Comparison of ENCODE assay signal across 31 mouse cellular contexts in the genomic region with DNA sequence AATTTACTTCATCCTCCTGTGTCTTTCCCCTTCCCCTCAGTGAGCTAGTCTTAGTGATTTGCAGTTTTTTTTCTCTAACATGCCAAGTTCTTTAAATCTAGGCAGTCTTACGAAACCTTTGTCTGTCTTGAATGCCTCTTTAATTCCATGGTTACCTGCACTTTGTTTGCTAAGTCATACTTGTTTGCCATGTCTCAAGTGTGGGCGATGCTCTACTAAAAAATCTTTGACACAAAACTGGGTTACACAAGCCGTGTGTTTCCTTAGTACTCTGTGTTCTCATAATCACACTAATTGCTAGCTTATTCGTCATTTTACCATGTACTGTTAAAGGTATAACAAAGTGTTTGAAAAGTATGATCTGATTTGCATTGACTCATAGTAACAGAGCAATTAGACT. TPM values are rescaled to one million over a fixed set of nuclear protein-coding genes. Genes with fewer than 3 reads are reported as not detected.
DNase-seq lines count a peak whose midpoint lies in the region; ATAC-seq lines count a peak whose summit lies in the region.
"Had no signal": no experiment of that assay in that cellular context is flagged by ENCODE, and none has a peak within 500 bp of the region (broad histone marks: within the 10 kb centered on the region; RNA-seq: fewer than 3 reads in every experiment).

No protein-coding gene starts in this region.

- H3K4me2 ChIP-seq in lung, embryonic 15.5 days, result no peak overlapping the region
- H3K4me2 ChIP-seq: embryonic facial prominence, embryonic 13.5 days; heart, embryonic 13.5 days; hindbrain, embryonic 14.5 days had no signal

- peak overlapping the region; percentile 31 for H3K27ac ChIP-seq in lung, embryonic 15.5 days
- H3K27ac ChIP-seq: embryonic facial prominence, embryonic 10.5 days; embryonic facial prominence, embryonic 13.5 days; gastrocnemius, adult 2 months; heart, adult 2 months; heart, embryonic 10.5 days; heart, embryonic 13.5 days; hindbrain, embryonic 14.5 days; hindbrain, postnatal 0 days had no signal

- H3K4me1 ChIP-seq in lung, embryonic 15.5 days, result peaks cover 2% of the 10 kb centered on the region

- no peak overlapping the region for H3K9ac ChIP-seq in lung, embryonic 15.5 days
- H3K9ac ChIP-seq: embryonic facial prominence, embryonic 13.5 days; forebrain, postnatal 0 days; heart, embryonic 13.5 days; hindbrain, embryonic 14.5 days had no signal

- 64% methylated on average over 4 of the region's 4 CpGs for WGBS in lung, embryonic 15.5 days

- no peak for ATAC-seq in lung, embryonic 15.5 days (ENCODE audit: borderline replicate concordance, extremely low read depth, low FRiP score, low TSS enrichment)
- ATAC-seq: activated CD4-positive, CD25-positive, alpha-beta regulatory T cell, adult 4 months; CD4-positive, CD25-positive, alpha-beta regulatory T cell, adult 4 months; forebrain, embryonic 14.5 days; forebrain, postnatal 0 days; hindbrain, postnatal 0 days; inflammation-experienced regulatory T-cells, adult 6 months had no signal

- no peaks in the 10 kb centered on the region for H3K27me3 ChIP-seq in lung, embryonic 15.5 days
- H3K27me3 ChIP-seq: embryonic facial prominence, embryonic 13.5 days; heart, embryonic 13.5 days had no signal

- H3K9me3 ChIP-seq in lung, embryonic 15.5 days, result no peaks in the 10 kb centered on the region
- H3K9me3 ChIP-seq: embryonic facial prominence, embryonic 10.5 days; embryonic facial prominence, embryonic 13.5 days; heart, embryonic 10.5 days; heart, embryonic 13.5 days had no signal

- no peak for DNase-seq in lung, postnatal 14 days
- peak; percentile 41 for DNase-seq in 416B (ENCODE audit: low read depth)
- DNase-seq in fat pad, adult 2 months (ENCODE audit: extremely low read depth, low read depth, low spot score), result peak; percentile 61
- peak; percentile 75 for DNase-seq in lung, postnatal 36 days
- no peak for DNase-seq in adrenal gland, adult 18-20 months (ENCODE audit: low spot score in 2 of 2)
- no peak for DNase-seq in urinary bladder, postnatal 36 days (ENCODE audit: low spot score in 2 of 2)
- DNase-seq: adrenal gland, postnatal 10 days; adrenal gland, postnatal 36 days; cerebellum, adult 11 months; cerebellum, adult 2 months; cerebellum, adult 9-11 months; cerebellum, postnatal 25 days; embryo, embryonic 11 days; forebrain, postnatal 0 days; gastrocnemius, adult 2 months; gastrocnemius, postnatal 14 days; heart, adult 2 months; heart, postnatal 14 days; heart, postnatal 4 days had no signal

- H3K4me3 ChIP-seq in lung, embryonic 15.5 days, result no peak overlapping the region
- H3K4me3 ChIP-seq: embryonic facial prominence, embryonic 10.5 days; embryonic facial prominence, embryonic 13.5 days; erythroblast, embryonic 14.5 days; gastrocnemius, adult 2 months; heart, adult 2 months; heart, embryonic 10.5 days; heart, embryonic 13.5 days had no signal

- H3K36me3 ChIP-seq in lung, embryonic 15.5 days, result peaks cover 3% of the 10 kb centered on the region; the same call in 1 of the 2 replicates

RNA-seq across cellular contexts. Expression of a gene that starts 7.2 kb away (rescaled TPM):
- polyA plus RNA-seq in lung, embryonic 15.5 days (2015; fragmentation: Nextera tagmentation; extraction: Ambion mirVana), result 18.0 and 21.3 TPM in 2 replicates
- 10 to 100 TPM in 1 of 2 experiments, 1 to 10 TPM in 1; 8.1 to 12.0 TPM for total RNA-seq in adrenal gland, adult 18-20 months (2021)

Comparison
In these comparisons a context has a peak if more than half of its experiments do, and no peak if none do; other contexts are left out.
1. DNase-seq: peak in 416B (single experiment), fat pad, adult 2 months (single experiment) and lung, postnatal 36 days (single experiment); none in lung, postnatal 14 days (single experiment), adrenal gland, adult 18-20 months (0 of 2) and urinary bladder, postnatal 36 days (0 of 2).